Mouse (Mus musculus) ovary, postnatal 36 days (tissue): ENCODE results near the gene Tlr5.

ENCODE experiments used
- DNase-seq: peaks from one replicate; pipeline ENCODE4 v3.0.0; 2022; ENCODE audit warnings: low spot score, mixed read lengths

Gene Tlr5

DNA sequence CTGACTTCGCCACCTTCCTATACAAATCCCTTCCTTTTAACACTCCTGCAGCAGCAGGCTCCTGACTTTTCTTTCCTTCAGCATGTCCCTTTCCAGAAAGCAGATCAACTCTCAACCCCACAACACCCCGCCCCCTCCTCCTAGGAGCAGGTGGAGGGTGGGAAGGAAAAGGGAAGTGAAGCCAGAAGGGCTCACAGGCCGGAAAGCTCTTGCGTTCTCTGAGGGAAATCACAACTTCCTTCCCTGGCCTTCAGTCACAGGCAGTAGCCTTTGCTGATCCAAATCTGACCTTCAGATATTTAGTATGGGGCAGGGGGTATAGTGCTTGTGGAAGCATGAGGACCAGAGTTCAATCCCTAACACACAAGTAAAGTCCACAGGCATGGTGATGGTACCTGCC lies 921 bp upstream of the Tlr5 start:
- DNase-seq: no peak

DNA sequence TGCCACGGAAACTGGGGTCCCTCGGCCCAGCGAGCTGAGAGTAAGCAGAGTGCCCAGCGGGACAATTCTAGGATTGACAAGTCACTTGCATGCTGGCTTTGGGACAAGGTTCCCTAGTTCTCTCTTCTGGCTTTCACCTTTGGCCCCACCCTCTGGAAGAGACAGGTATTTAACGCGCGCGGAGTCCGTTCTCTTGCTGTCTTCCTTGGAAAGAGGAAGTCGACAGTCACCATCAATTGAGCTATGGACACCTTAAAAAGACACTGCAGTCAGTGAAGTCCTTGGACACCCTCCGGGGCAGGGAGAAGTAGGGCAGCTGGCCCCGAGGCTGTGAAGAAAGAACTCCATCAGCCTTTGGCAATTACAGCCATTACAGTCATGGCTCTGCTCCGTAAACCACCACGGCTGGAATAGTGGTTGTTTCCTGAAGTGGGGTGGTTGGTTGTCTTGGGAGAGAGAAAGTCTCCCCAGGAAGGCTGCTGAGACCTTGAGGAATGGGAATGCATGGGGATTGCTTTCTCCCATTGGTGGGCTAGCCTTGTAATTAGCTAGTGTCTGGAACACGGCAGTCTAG lies 546 bp downstream of the Tlr5 start:
- no peak for DNase-seq

DNA sequence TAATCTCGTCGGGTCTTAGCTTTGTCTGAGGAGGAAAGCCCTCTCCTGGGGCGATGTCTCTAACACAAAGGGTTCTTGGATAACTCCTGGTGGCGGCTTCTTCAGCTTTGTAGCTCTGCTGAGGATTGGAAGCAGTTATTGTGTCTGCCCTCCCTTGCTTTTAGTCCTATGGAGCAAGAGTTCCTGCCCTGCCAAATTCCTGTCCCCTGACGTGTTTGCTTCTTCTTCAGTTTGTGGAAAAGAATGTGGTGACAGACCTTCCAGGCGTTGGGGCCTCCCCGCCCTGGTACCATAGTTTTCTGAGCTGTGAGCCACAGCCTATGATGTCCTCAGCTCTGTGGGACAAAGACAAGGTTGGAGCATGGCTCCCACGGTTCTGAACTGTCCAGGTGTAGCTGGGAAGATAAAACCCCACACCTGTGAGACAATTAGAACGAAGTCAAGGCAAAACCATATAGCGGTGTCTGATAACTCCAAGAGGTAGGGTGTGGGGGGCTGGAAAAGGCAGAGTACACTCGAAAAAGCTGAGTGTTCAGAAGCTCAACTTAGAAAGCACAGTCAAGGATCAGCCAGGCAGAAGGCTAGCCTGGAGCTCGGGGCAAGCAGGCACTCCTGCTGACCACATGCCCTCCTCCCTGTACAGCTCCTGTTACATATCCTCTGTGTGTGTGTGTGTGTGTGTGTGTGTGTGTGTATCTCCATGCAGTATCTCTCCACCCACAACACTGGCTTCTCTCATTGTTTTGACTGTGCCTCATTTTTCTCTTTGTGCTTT lies 1.8 kb downstream of the Tlr5 start:
- no peak for DNase-seq

DNA sequence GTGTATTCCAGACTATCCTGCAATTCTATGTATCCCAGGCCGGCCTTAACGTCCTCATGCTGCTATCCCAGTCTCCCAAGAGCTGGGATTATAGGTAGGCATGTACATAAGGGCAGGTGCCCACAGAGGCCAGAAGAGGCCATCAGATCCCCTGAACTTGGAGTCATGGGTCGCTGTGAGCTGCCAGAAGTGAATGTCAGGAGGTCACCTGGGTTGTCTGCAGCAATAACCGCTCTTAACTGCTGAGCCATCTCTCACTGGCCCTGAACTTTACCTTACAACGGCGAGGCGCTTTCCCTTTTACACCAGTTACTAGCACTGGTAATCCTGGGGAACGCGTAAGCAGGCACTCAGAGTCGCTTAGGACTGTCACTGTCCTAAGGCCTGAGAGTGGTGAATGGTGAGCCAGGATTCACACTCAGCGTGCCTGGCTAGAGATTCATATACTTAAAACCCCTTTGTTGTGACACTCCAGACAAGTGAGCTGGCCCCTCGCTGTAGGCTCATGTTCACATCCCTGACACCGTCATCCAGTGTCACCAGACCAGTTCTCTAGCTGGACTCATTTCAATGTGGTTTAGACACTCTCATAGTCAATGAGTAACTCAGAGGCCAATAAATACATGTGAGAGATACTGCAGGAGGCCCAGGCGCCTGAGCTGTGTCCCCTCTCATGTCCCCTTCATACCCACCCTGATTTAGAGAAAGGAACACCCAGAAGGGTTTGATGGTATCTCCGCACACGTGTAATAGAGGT lies 2.6 kb downstream of the Tlr5 start:
- DNase-seq: no peak

DNA sequence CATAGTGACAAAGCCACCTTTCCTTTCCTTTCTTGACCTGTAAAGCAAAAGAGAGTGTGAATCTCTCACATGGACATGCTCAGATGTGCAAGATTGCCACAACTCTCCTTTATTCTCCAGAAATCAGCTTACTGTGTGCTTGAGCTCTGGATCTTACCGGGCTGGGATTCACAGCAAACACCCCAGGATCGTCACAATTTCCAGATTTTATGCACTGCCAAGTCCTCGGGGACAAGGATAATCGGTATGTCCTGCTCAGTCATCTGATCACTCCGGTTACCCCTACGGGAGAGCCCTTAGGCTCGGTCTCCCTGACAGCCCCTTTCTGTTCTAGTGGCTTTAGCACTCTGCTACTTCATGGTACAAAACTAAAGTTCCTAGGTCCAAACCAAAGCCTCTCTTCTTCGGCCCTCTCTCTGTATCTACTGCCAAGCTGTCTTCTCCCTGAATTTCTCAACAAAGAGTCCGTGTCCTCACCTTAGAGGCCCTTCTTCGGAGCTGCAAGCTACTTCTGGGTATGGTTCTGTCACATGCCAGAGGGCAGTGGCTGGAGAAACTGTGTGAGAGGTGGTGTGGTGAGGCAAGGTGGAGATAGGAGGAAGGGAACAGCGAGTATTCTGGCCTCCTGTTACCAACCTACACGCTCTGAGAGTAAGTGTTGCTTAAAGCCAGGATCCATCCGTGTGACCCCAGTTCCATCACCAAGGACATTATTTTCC lies 3.4 kb downstream of the Tlr5 start:
- DNase-seq: no peak

DNA sequence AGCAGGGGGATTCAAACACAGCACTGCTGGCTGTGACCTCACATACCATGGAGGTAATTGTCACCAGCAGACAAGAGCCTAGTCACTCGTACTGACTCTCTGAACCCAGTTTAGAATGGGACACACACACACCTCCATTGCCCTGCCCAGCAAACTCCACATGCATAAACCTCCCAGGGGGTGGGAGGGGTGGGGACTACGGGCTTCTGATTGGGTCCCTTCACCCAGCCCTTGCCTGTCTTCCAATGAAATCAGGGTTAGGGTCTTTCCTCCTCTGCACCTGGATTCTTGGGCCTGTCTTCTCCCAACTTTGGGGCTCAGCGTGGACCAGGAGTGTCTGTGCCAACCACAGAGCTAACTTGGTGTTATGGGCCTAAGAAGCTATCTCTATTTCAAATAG lies 4.2 kb downstream of the Tlr5 start:
- no peak for DNase-seq

DNA sequence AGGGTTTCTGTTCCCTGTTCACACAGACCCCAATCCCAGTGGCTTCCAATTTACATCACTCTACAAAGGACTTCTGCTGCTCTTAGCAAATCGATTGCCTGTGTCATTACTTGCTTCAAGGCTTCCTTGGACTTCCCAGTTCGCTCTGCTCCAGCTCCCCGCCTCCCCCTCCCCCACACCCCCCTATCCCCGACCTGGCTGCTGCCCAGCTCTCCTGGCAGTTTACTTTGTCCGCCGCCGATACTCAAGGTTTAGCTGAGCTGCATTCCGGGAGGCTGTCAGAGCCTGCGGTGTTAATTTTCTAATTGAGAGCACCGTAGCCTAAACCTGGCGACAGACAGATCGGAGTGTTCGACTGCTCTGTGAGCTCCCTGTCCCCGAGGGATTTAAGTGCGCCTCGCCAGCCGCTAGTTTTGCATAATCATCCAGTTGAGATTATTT lies 4.7 kb downstream of the Tlr5 start:
- DNase-seq: peak; percentile 56

DNA sequence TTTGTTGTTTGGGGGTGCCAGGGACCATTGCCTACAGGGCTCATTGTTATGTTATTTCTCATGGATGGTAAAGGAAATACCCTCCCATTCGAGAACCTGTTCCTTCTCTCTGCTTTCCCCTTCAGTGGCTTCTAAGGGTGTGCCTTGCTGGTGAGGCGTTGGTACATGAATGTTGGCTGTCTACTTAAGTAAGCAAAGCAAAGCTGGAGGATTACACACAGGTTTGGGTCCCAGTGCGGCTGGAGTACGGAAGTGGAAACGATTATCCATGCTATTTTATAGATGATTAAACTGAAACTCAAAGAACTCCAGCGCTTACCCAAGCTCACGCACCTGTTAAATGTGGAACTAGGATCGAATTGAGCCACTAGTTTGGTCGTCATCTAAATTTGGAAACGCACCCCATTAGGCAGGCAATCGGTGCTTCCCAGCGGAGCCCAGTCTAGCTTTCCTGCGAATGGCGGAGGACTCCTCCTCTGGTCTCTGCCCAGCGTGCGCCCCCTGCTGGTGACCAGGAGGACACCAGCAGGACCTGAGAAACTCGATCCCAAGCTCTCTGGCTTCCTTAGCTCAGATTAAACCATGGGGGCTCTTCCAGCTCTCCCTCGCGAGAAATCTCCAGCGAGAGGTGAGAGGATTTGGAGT lies 5.3 kb downstream of the Tlr5 start:
- DNase-seq: peak; percentile 86

DNA sequence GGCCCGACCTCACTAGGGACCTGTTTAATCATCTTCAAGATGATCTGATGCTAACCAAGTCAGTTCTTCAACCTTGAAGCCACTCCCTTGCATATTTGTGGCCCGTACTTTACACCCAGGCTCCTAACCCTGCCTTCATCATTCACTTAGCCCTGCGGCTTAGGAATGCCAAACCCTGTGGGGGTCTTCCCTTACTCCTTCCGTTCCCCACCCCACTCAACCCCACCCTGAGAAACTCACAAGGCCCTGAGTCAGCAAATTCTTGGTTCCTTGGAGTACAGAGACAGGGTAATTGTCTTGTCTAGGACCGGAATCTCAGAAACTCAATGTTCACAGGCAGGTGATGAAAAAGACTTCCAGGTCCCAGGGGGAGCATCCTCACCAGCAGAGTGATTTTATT lies 6.5 kb downstream of the Tlr5 start:
- DNase-seq: no peak

DNA sequence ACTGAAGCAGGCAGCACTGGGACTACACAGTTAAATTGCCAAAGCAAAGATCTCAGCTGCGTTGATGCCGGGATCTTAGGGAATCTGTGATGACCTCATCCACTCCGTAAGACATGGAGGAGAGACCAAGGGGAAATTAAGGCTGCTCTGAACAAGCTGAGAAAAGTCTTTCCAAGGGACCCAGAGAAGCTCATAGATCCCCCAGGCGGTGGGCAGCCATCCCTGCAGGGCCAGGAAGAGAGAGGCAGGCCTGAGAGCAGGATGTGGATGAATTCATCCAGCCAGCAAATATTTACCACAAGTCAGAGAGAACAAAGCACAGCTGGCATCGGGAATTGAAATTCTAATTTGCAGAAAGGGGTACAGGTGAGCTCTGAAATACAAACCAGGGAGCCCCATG lies 8.7 kb downstream of the Tlr5 start:
- DNase-seq: no peak

DNA sequence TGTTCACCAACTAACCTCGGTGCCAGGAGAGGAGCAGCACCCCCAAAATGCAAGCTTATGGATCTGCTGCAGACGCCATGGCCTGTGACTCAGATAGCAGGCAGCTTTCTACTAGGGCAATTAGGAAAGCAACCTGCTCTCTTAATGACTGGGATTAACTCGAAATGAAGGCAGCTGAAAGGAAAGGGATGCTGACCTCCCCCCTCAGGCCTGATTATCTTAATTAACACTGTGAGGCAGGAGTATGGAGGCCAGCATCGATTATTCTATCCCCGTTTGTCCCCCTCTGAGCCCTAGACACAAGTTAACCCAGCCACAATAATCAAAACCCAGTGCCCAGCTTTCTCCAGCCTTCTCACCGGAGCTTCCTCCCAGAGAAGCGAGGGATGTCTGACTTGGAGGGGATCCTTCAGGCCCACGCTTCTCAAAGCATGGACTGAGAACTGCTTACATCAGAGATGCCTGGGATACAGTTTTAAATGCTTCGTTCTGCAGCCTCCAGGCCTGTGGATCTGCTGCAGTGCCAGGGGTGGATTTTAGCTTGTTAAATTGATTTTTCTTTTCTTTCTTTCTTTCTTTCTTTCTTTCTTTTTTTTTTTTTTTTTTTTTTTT lies 10.4 kb downstream of the Tlr5 start:
- DNase-seq: no peak

DNA sequence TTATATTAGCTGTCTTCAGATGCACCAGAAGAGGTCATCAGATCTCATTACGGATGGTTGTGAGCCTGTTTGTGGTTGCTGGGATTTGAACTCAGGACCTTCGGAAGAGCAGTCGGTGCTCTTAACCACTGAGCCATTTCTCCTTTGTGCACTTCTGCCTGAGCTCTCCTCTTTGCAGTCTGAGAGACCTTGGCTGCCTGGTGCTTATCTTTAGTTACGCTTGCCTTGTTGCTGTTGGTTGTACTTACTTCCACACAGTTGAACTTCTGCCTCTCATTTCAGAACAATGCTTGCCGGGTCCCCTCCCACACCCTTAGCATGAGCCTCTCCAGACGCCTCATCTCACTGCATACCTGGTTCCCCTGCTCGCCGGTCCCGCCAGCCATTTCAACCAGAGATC lies 14.1 kb downstream of the Tlr5 start:
- DNase-seq: no peak

DNA sequence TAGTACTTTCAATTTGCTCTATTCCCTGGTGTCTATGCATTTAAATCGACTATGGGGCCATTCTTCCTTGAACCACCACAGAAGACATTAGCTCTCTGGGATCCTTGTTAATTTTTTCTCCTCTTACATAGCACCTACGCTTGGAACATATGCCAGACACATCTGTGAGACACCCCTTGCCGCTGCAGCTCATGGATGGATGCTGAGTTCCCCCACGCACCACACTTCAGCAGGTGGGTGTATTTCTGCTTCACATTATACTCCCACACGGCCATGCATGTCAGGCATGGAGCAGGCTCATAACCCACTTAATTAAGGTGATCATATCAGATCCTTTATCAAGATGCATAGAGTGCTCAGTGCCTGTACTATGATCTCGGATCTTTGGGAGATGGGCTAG lies 17.7 kb downstream of the Tlr5 start:
- DNase-seq: no peak

DNA sequence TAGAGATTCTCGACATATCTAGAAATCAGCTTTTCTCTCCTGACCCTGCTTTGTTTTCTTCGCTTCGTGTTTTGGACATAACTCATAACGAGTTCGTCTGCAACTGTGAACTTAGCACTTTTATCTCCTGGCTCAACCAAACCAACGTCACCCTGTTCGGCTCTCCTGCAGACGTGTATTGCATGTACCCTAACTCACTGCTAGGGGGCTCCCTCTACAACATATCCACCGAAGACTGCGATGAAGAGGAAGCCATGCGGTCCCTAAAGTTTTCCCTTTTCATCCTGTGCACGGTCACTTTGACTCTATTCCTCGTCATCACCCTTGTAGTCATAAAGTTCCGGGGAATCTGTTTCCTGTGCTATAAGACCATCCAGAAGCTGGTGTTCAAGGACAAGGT lies 20.2 kb downstream of the Tlr5 start:
- DNase-seq: no peak

DNA sequence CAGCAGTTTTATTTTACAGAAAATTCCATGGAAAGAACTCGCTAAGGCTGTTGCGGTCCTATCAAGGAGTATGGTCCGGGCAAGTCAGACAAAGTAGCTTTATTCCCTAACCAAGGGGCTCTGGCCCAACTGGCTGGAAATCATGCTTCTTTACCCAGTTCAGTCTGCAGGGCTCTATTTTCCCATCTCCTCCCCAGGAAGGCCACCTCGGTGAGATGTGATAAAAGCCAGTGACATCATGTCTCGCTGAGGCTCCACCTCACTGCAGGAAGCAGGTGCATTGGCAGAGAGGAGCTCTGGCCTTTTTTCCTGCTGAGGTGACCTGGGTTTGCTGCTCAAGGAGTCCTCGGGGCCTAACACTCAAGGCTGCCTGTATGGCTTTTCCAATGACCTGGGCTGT lies 26.1 kb downstream of the Tlr5 start:
- DNase-seq: no peak

DNA sequence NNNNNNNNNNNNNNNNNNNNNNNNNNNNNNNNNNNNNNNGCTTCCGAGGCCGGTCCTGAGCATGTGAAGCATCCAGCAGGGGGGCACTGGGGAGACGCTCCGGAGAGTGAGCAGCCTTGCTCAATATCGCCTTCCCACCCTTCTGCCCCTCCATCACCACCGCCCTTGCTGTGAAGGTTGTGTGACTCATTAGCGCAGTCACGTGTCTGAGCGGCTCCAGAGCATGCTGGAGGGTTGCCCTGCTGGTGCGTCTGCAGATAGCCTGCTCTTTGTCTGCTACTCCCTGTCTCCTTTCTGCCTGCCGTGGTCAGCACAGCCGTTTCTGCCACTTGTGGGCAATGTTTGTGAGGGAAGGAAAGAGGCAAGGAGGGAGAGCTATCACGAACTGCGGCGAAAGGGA lies 28.4 kb downstream of the Tlr5 start:
- peak; percentile 85 for DNase-seq

DNA sequence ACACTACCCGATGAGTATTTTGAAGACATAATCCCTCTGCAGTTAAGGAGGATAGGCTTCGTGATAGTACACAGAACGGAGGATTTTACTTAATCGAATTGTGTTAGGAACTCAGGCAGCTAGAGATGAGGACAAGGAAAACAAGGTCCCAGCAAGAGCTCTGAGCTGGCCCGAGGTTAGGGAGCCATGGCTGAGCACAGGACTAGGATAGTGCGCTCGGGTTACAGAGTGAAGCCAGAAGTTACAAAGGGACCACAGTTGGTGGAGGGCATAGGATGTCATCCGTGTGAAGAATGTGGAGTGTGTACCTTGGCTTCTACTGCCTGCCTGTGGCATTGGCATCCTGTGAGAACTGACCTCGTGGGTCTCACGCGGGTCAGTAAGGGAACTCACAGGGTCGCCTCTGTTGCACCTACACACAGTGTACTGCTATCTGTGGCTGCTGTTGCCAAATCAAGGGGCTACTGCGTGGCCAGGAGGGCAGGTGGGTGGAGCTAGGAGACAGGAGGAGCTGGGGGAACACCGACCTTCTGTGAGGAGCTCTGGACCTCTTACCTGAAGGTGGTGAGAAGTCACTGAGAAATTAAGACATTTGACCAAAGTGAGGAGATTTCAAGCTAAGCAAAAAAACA lies 29.0 kb downstream of the Tlr5 start:
- no peak for DNase-seq

DNA sequence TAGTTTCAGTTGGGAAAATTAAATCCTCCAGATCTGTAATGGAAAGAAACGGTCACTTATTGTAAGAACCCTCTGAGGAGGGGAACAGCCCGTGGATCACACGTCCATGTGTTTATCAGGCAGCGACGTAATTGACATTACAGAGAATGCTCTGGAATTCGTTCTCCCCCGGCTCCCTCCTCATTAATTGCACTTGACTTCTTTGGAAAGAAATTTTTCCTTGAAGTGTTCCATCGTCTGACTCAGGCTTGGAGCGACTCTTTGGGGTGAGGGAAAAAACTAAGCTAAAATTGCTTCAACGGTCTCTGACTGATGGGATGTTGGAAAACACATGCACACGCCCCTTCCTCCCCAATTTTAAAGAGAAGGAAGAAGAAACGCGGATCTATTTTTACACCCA lies 31.7 kb downstream of the Tlr5 start:
- no peak for DNase-seq

DNA sequence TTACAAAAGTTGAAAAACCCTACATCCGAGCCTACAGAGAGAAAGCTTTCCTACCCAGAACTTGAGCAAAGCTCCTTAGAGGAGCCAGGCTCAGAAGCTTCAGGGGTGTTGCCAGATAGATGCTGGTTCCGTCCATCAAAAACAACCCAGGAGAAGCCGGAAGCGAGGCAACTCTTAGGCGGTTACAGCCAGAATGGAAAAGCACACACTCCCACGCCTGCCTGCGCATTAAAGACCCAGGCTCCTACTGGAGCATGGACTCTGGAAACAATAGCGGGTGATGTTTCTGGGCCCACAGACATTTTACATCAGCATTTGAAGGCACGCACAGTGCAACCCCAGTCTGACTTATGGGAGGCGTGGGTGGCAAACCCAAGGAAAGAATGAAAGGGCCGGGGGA lies 32.2 kb downstream of the Tlr5 start:
- no peak for DNase-seq

DNA sequence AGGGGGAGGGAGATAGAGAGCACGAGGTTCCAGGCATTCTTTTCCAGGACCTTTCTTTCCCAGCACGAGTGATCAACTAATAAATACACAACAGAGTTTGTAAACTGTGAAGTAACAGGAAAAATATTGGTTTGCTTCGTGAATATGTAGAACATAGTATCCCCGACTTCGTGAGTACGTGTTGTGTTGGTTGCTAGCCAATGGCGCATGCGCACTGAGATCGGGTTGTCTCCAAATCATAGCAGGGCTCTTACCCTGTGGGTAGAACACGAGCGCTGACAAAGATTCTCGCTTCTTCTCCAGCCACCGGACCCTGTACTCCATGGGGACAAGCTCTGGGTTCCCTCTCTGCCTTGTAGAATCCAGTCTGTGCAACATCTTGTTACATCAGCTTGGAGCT lies 33.2 kb downstream of the Tlr5 start:
- no peak for DNase-seq

DNA sequence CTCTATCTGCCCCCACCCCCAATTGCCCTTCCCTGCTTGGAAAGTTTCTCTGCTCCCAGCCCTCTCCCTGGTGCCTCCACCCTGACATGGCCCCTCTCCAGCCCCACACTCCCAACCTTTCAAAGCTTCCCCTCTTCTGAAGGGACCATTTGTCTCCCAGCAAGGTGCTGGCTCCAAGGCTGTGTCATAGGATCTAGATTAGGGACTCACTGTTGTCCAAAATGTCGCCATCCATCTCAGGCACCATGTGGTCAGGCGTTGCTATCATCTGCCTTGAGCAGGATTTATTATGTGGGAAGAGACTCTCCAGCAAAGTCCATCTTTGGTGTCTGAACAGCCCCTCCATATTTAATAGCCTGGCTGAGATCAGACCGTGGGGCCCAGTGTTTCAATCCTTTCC lies 34.1 kb downstream of the Tlr5 start:
- DNase-seq: no peak
